Mouse (Mus musculus): ENCODE data around the gene Cpe. TPM values are rescaled to one million over a fixed set of nuclear protein-coding genes. Genes with fewer than 3 reads are reported as not detected.
A peak's percentile ranks its signal among the peaks of the same experiment; 100 is the strongest.

The Cpe gene
- polyA plus RNA-seq, 1 experiment from 2014 or later: 49.1 TPM

DNA sequence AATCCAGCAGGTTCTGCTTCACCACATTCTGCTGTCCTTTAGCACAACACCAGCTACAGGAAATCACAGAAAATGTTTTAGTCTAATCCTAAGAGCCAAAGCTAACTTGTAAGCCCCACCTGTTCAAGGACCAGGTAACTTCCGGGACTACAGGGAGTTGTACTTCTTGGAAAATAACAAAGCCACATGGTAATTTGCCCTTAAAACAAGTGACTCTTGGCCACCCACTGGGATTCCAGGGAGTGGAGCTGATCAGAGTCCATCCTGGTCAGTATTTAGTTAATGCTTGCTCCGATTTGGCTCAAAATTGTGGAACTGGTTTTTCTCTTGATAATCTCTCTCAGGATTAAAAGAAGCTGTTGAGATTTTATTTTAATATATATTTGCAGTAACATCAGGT, 61.1 kb downstream of the Cpe start:
- Histone ChIP-seq H3K4me3 (ENCODE audit: low read length) (no peak overlapping the region), H3K9me3 (ENCODE audit: control insufficient read depth, low read length) (no peaks in the 10 kb centered on the region), H3K27ac (ENCODE audit: low read length) (no peak overlapping the region), H3K4me1 (replicated peaks; ENCODE audit: control insufficient read depth, insufficient read depth, low read length) (no peaks in the 10 kb centered on the region), H3K36me3 (ENCODE audit: control insufficient read depth, insufficient read depth, low read length) (no peaks in the 10 kb centered on the region), H3K27me3 (ENCODE audit: control insufficient read depth, insufficient read depth, low read depth, low read length) (no peaks in the 10 kb centered on the region), H3K4me2 (ENCODE audit: low read depth, low read length) (no peak overlapping the region), H3K9ac (ENCODE audit: low read length) (no peak overlapping the region)
- WGBS: 80% methylated on average over 2 of the region's 2 CpGs
- no peak for ATAC-seq (ENCODE audit: low read depth)

DNA sequence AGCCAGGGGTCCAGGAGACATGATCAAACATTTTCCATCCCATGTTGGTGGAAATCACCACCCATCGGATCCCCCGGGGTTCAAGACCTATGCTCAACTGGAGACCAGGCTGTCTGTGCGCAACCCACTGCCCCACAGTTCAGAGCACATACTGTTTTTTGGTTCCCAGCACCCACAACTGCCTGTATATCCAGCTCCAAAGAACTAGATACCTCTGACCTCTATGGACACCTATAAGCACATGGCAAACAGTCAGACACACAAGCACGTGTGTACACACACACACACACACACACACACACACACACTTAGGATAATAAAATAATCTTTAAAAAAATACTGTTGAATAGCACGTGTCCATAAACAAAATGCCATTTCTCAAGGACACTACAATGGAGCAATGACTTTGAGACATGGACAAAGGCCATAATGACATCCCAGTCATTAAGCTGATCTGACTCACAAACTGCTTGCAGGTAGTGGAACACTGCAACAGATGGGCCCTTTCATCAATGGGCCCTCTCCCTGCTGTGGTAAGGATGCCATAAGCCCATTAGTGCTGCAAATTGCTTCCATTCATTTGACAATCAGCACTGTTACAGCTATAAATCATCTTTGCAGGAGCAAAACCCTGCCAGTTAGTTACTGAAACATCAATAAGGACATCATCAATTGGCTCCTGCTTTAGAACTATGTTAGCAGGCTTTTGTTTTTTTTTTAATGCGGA, 63.7 kb downstream of the Cpe start:
- H3K4me2 ChIP-seq (ENCODE audit: low read depth, low read length): no peak overlapping the region
- H3K9ac ChIP-seq (ENCODE audit: low read length): no peak overlapping the region
- H3K4me3 ChIP-seq (ENCODE audit: low read length): no peak overlapping the region
- 87% methylated on average over 6 of the region's 6 CpGs for WGBS
- H3K9me3 ChIP-seq (ENCODE audit: control insufficient read depth, low read length): no peaks in the 10 kb centered on the region
- no peaks in the 10 kb centered on the region for H3K4me1 ChIP-seq (replicated peaks; ENCODE audit: control insufficient read depth, insufficient read depth, low read length)
- ATAC-seq (ENCODE audit: low read depth): no peak
- no peak overlapping the region for H3K27ac ChIP-seq (ENCODE audit: low read length)
- H3K27me3 ChIP-seq (ENCODE audit: control insufficient read depth, insufficient read depth, low read depth, low read length): no peaks in the 10 kb centered on the region
- H3K36me3 ChIP-seq (ENCODE audit: control insufficient read depth, insufficient read depth, low read length): no peaks in the 10 kb centered on the region

GRCm38 (mm10) chr8:64628039-64628438, 64.8 kb downstream of the Cpe start:
- Histone ChIP-seq H3K27ac (ENCODE audit: low read length) (no peak overlapping the region), H3K4me1 (replicated peaks; ENCODE audit: control insufficient read depth, insufficient read depth, low read length) (no peaks in the 10 kb centered on the region), H3K27me3 (ENCODE audit: control insufficient read depth, insufficient read depth, low read depth, low read length) (no peaks in the 10 kb centered on the region), H3K4me2 (ENCODE audit: low read depth, low read length) (no peak overlapping the region), H3K4me3 (ENCODE audit: low read length) (no peak overlapping the region), H3K9ac (ENCODE audit: low read length) (no peak overlapping the region), H3K9me3 (ENCODE audit: control insufficient read depth, low read length) (no peaks in the 10 kb centered on the region), H3K36me3 (ENCODE audit: control insufficient read depth, insufficient read depth, low read length) (no peaks in the 10 kb centered on the region)
- ATAC-seq (ENCODE audit: low read depth): no peak
- WGBS: 78% methylated on average over 6 of the region's 6 CpGs

DNA sequence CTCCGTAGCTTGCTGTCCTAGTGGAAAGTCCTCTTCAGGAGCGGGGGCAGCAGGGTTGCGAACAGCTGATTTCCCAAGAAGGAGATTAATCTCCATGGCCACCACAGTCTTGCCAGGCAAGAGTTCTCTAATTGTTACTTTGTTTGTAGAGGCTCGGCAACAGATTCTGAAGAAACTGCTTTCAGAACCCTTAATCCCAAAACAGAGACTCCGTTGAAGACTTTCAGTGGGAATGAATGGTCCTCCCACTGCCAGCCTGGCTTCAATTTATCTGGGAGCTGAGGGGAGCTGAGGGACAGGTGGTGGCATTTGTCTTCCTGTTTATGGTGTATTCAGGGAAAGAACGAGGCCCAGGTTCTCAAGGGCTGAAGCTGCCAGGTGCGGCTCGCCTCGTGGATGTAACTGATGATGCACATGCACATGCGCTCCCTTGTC, 68.2 kb downstream of the Cpe start:
- ATAC-seq (ENCODE audit: low read depth): no peak
- no peak overlapping the region for H3K27ac ChIP-seq (ENCODE audit: low read length)

DNA sequence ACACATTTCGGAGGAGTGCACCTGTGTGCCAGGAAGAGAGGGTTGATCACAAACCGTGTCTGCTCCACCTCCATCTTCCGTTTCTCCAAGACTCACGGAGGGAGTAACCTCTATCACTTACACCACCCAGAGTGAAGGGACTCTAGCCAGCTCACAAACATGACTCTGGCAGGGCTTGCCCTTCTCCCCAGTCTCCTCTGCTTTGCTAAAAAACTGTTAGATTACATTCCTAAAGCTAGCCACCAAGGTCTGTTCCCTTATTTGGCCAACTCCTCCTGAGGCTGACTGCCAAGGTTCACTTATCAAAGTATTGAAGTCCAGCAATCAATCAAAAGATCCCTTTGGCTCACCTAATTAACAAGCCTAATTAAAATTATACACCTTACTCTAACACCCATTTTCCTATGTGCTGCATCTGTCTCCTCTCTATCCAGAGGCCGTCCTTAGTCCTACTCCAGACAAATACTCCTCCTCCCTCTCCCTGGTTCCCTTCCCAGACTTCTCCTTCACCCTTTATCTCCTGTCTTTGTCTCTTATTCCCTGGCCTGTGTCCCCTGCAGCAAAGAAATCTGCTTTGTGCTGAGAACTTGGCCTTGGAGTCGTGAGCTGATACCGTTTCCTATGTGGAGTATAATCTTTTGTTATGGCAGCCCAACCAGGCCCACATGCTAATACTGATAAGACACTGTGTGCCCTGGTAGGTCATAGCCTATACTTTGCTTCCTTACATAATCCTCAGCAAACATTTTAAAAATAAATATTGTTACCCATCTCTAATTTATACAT, 72.3 kb downstream of the Cpe start:
- ATAC-seq (ENCODE audit: low read depth): no peak
- H3K27ac ChIP-seq (ENCODE audit: low read length): no peak overlapping the region
- 40% methylated on average over 7 of the region's 7 CpGs for WGBS

More for the DNA sequence above, 68.2 kb downstream of the Cpe start:
- Histone ChIP-seq H3K27me3 (ENCODE audit: control insufficient read depth, insufficient read depth, low read depth, low read length) (no peaks in the 10 kb centered on the region), H3K4me1 (replicated peaks; ENCODE audit: control insufficient read depth, insufficient read depth, low read length) (no peaks in the 10 kb centered on the region), H3K4me3 (ENCODE audit: low read length) (no peak overlapping the region), H3K36me3 (ENCODE audit: control insufficient read depth, insufficient read depth, low read length) (no peaks in the 10 kb centered on the region), H3K9me3 (ENCODE audit: control insufficient read depth, low read length) (no peaks in the 10 kb centered on the region), H3K9ac (ENCODE audit: low read length) (no peak overlapping the region), H3K4me2 (ENCODE audit: low read depth, low read length) (no peak overlapping the region)
- WGBS: 71% methylated on average over 10 of the region's 10 CpGs

GRCm38 (mm10) chr8:64619661-64620060, 73.2 kb downstream of the Cpe start:
- no peak overlapping the region for H3K9ac ChIP-seq (ENCODE audit: low read length)
- WGBS: 87% methylated on average over 8 of the region's 8 CpGs
- no peak overlapping the region for H3K4me3 ChIP-seq (ENCODE audit: low read length)
- no peak overlapping the region for H3K27ac ChIP-seq (ENCODE audit: low read length)
- H3K4me2 ChIP-seq (ENCODE audit: low read depth, low read length): no peak overlapping the region
- no peaks in the 10 kb centered on the region for H3K27me3 ChIP-seq (ENCODE audit: control insufficient read depth, insufficient read depth, low read depth, low read length)
- no peaks in the 10 kb centered on the region for H3K4me1 ChIP-seq (replicated peaks; ENCODE audit: control insufficient read depth, insufficient read depth, low read length)
- no peak for ATAC-seq (ENCODE audit: low read depth)
- H3K36me3 ChIP-seq (ENCODE audit: control insufficient read depth, insufficient read depth, low read length): no peaks in the 10 kb centered on the region
- no peaks in the 10 kb centered on the region for H3K9me3 ChIP-seq (ENCODE audit: control insufficient read depth, low read length)

More for the DNA sequence above, 72.3 kb downstream of the Cpe start:
- H3K9ac ChIP-seq (ENCODE audit: low read length): no peak overlapping the region
- H3K4me2 ChIP-seq (ENCODE audit: low read depth, low read length): no peak overlapping the region
- no peaks in the 10 kb centered on the region for H3K4me1 ChIP-seq (replicated peaks; ENCODE audit: control insufficient read depth, insufficient read depth, low read length)
- no peaks in the 10 kb centered on the region for H3K9me3 ChIP-seq (ENCODE audit: control insufficient read depth, low read length)
- no peaks in the 10 kb centered on the region for H3K27me3 ChIP-seq (ENCODE audit: control insufficient read depth, insufficient read depth, low read depth, low read length)
- H3K4me3 ChIP-seq (ENCODE audit: low read length): no peak overlapping the region
- H3K36me3 ChIP-seq (ENCODE audit: control insufficient read depth, insufficient read depth, low read length): no peaks in the 10 kb centered on the region

DNA sequence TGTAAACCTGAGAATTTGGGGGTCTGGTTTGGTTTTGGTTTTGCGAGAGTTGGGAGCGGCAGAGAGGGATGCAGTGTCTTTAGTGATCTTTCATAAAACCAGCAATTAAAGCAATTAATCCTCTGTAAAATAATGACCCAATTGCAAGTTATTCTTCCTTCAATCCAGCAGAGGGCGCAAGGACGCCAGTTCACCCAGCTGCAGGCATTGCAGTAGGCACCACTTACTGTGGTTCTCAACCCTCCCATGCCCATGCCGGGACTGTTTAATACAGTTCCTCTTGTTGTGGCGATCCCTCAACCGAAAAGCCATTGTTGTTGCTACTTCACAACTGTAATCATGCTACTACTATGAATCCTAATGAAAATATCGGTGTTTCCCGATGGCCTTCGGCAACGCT, 74.2 kb downstream of the Cpe start:
- ATAC-seq (ENCODE audit: low read depth): peak; percentile 41; the same call in 1 of the 2 replicates
- H3K4me2 ChIP-seq (ENCODE audit: low read depth, low read length): no peak overlapping the region
- no peak overlapping the region for H3K27ac ChIP-seq (ENCODE audit: low read length)
- H3K36me3 ChIP-seq (ENCODE audit: control insufficient read depth, insufficient read depth, low read length): no peaks in the 10 kb centered on the region
- no peaks in the 10 kb centered on the region for H3K27me3 ChIP-seq (ENCODE audit: control insufficient read depth, insufficient read depth, low read depth, low read length)
- no peak overlapping the region for H3K4me3 ChIP-seq (ENCODE audit: low read length)
- 57% methylated on average over 11 of the region's 11 CpGs for WGBS
- no peak overlapping the region for H3K9ac ChIP-seq (ENCODE audit: low read length)
- no peaks in the 10 kb centered on the region for H3K9me3 ChIP-seq (ENCODE audit: control insufficient read depth, low read length)
- no peaks in the 10 kb centered on the region for H3K4me1 ChIP-seq (replicated peaks; ENCODE audit: control insufficient read depth, insufficient read depth, low read length)

GRCm38 (mm10) chr8:64616566-64616965, 76.3 kb downstream of the Cpe start:
- WGBS: 78% methylated on average over 3 of the region's 3 CpGs

GRCm38 (mm10) chr8:64615459-64615858, 77.4 kb downstream of the Cpe start:
- no peak for ATAC-seq (ENCODE audit: low read depth)
- H3K36me3 ChIP-seq (ENCODE audit: control insufficient read depth, insufficient read depth, low read length): no peaks in the 10 kb centered on the region
- H3K4me3 ChIP-seq (ENCODE audit: low read length): no peak overlapping the region
- WGBS: 69% methylated on average over 4 of the region's 4 CpGs
- H3K27ac ChIP-seq (ENCODE audit: low read length): no peak overlapping the region
- H3K4me2 ChIP-seq (ENCODE audit: low read depth, low read length): no peak overlapping the region
- H3K9me3 ChIP-seq (ENCODE audit: control insufficient read depth, low read length): no peaks in the 10 kb centered on the region
- no peaks in the 10 kb centered on the region for H3K4me1 ChIP-seq (replicated peaks; ENCODE audit: control insufficient read depth, insufficient read depth, low read length)
- H3K27me3 ChIP-seq (ENCODE audit: control insufficient read depth, insufficient read depth, low read depth, low read length): no peaks in the 10 kb centered on the region
- H3K9ac ChIP-seq (ENCODE audit: low read length): no peak overlapping the region

More at GRCm38 (mm10) chr8:64616566-64616965, 76.3 kb downstream of the Cpe start:
- H3K36me3 ChIP-seq (ENCODE audit: control insufficient read depth, insufficient read depth, low read length): no peaks in the 10 kb centered on the region
- no peak overlapping the region for H3K4me2 ChIP-seq (ENCODE audit: low read depth, low read length)
- no peak overlapping the region for H3K9ac ChIP-seq (ENCODE audit: low read length)
- H3K27me3 ChIP-seq (ENCODE audit: control insufficient read depth, insufficient read depth, low read depth, low read length): no peaks in the 10 kb centered on the region
- H3K4me1 ChIP-seq (replicated peaks; ENCODE audit: control insufficient read depth, insufficient read depth, low read length): no peaks in the 10 kb centered on the region
- ATAC-seq (ENCODE audit: low read depth): no peak
- H3K27ac ChIP-seq (ENCODE audit: low read length): no peak overlapping the region
- no peak overlapping the region for H3K4me3 ChIP-seq (ENCODE audit: low read length)
- H3K9me3 ChIP-seq (ENCODE audit: control insufficient read depth, low read length): no peaks in the 10 kb centered on the region
